Mouse (Mus musculus) embryonic facial prominence, embryonic 14.5 days (tissue): Measurements from ENCODE around the gene Sh3bgrl3. TPM values are rescaled to one million over a fixed set of nuclear protein-coding genes. Genes with fewer than 3 reads are reported as not detected.

Experiments
- ATAC-seq: fragments of 200-750 bp; cut with Nextera tagmentation; 2 replicates; pipeline ENCODE4 v1.8.0; 2017; ENCODE audit warnings: low read depth, moderate number of reproducible peaks, moderate TSS enrichment
- DNase-seq: peaks from one replicate; pipeline ENCODE4 v3.0.0-alpha.2; 2015; ENCODE audit warnings: low spot score
- H3K27ac ChIP-seq: fragments of 300-500 bp; sonication (generic); replicated peaks from 2 replicates; pipeline ENCODE4 v1.5.1; 2014; ENCODE audit warnings: low read depth, mild to moderate bottlenecking, low read length, moderate library complexity
- H3K27me3 ChIP-seq: fragments of 300-500 bp; sonication (generic); replicated peaks from 2 replicates; pipeline ENCODE4 v1.6.1; 2014; ENCODE audit warnings: low read length; ENCODE audit not compliant: control insufficient read depth, insufficient read depth
- H3K36me3 ChIP-seq: fragments of 300-500 bp; sonication (generic); 2 replicates; pipeline ENCODE4 v1.6.1; 2014; ENCODE audit warnings: low read length, mixed read lengths; ENCODE audit not compliant: control insufficient read depth, insufficient read depth
- H3K4me1 ChIP-seq: fragments of 300-500 bp; sonication (generic); 2 replicates; pipeline ENCODE4 v1.6.1; 2014; ENCODE audit warnings: antibody characterized with exemption, low read length; ENCODE audit not compliant: control insufficient read depth, insufficient read depth
- H3K4me2 ChIP-seq: fragments of 300-500 bp; sonication (generic); 2 replicates; pipeline ENCODE4 v1.6.1; 2014; ENCODE audit warnings: low read depth, mild to moderate bottlenecking, low read length, moderate library complexity, mixed read lengths
- H3K4me3 ChIP-seq: fragments of 300-500 bp; sonication (generic); 2 replicates; pipeline ENCODE4 v1.5.1; 2014; ENCODE audit warnings: low read depth, mild to moderate bottlenecking, low read length
- H3K9ac ChIP-seq: fragments of 300-500 bp; sonication (generic); 2 replicates; pipeline ENCODE4 v1.6.1; 2014; ENCODE audit warnings: low read depth, mild to moderate bottlenecking, low read length, moderate library complexity, mixed read lengths
- H3K9me3 ChIP-seq: fragments of 300-500 bp; sonication (generic); 2 replicates; pipeline ENCODE4 v1.6.1; 2016; ENCODE audit warnings: low read length; ENCODE audit not compliant: control insufficient read depth
- WGBS: fragments of 180-500 bp; shearing (Covaris S2); extraction: QIAGEN DNeasy Blood & Tissue Kit; methylation state at CpG from one replicate; pipeline ENCODE4 v1.1.7; 2014; 5-methylcytosine and 5-hydroxymethylcytosine counted together
- polyA plus RNA-seq: library from polyadenylated mRNA; unstranded; fragments of >200 nt; fragmentation: Nextera tagmentation; extraction: Ambion mirVana; gene quantifications from 2 replicates; pipeline ENCODE4 v1.2.1, GENCODE M21; 2014

Gene Sh3bgrl3
- polyA plus RNA-seq, 1 experiment from 2014 or later, result 445 TPM

GRCm38 (mm10) chr4:134119644-134120043 is 8.9 kb downstream of the Sh3bgrl3 start:
- Histone ChIP-seq H3K9me3 (no peaks in the 10 kb centered on the region), H3K27ac (no peak overlapping the region), H3K27me3 (no peaks in the 10 kb centered on the region), H3K4me3 (no peak overlapping the region), H3K4me1 (no peaks in the 10 kb centered on the region), H3K36me3 (no peaks in the 10 kb centered on the region), H3K9ac (no peak overlapping the region), H3K4me2 (no peak overlapping the region)
- 64% methylated on average over 9 of the region's 9 CpGs for WGBS
- DNase-seq (no peak), ATAC-seq (no peak)

GRCm38 (mm10) chr4:134119042-134119441 is 9.5 kb downstream of the Sh3bgrl3 start:
- Histone ChIP-seq H3K4me3 (no peak overlapping the region), H3K9ac (no peak overlapping the region), H3K27me3 (no peaks in the 10 kb centered on the region), H3K4me1 (no peaks in the 10 kb centered on the region), H3K36me3 (no peaks in the 10 kb centered on the region), H3K27ac (no peak overlapping the region), H3K9me3 (no peaks in the 10 kb centered on the region), H3K4me2 (no peak overlapping the region)
- ATAC-seq (no peak), DNase-seq (no peak)
- 49% methylated on average over 5 of the region's 5 CpGs for WGBS

DNA sequence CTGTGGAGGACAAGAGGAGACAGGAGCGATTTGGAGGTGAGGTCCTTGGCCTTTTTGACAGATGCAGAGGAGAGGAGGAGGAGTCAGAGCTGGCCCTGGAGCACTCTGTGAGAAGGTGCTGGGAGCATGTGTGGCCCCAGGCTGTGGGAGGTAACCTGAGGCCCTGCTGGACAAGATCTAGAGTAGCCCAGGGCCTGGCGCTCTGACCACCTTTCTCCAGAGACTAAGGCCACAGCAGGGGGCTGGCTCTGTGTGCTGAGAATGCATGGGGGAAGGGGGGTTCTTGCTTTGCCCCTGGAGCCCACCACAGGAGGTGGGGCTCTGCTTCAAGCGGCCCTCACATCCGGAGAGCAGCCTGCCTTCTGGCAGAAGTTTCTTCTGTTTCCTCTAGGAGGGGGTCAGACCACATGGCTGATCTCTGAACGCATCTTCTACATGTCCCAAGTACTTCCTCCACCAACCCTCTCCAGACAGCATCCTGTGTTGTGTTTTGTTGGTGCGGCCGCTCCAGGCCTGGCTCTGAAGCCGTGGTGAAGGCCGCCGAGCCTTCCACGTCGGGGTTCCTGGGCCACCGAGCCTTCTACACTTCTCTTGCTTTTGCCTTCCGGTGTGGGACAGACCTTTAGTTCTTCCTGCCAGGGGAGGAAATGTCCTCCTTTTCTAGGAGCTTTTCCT is 10.3 kb downstream of the Sh3bgrl3 start:
- no peak overlapping the region for H3K9ac ChIP-seq
- H3K4me2 ChIP-seq, result no peak overlapping the region
- DNase-seq (no peak), ATAC-seq (no peak)
- no peak overlapping the region for H3K27ac ChIP-seq
- 66% methylated on average over 14 of the region's 14 CpGs for WGBS
- H3K9me3 ChIP-seq, result no peaks in the 10 kb centered on the region
- no peaks in the 10 kb centered on the region for H3K36me3 ChIP-seq
- no peaks in the 10 kb centered on the region for H3K27me3 ChIP-seq
- no peaks in the 10 kb centered on the region for H3K4me1 ChIP-seq
- H3K4me3 ChIP-seq, result no peak overlapping the region

DNA sequence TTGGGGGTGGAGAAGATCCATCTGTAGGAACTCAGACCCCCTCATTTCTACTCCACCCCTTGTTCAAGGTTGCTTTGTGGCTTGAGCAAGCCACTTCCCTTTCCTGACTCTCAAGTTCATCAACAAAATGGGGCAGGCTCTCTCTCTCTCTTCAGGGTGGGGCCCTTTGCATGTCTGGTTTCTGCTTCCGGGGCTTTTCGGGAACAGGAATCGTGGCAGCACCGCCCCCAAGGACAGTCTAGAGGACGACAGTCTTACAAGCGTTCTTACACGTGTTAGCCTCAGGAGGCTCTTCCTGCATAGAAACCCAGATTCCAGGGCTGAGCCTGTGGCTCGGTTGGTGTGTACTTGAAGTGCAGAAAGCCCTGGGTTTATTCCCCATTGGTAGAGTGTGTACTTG is 11.6 kb downstream of the Sh3bgrl3 start:
- H3K27ac ChIP-seq, result no peak overlapping the region
- no peaks in the 10 kb centered on the region for H3K27me3 ChIP-seq
- 71% methylated on average over 8 of the region's 8 CpGs for WGBS
- H3K36me3 ChIP-seq, result no peaks in the 10 kb centered on the region
- no peak overlapping the region for H3K4me2 ChIP-seq
- no peak overlapping the region for H3K9ac ChIP-seq
- no peaks in the 10 kb centered on the region for H3K4me1 ChIP-seq
- peak; percentile 16 for DNase-seq
- H3K4me3 ChIP-seq, result no peak overlapping the region
- H3K9me3 ChIP-seq, result no peaks in the 10 kb centered on the region
- ATAC-seq, result no peak

GRCm38 (mm10) chr4:134116501-134116900 is 12.1 kb downstream of the Sh3bgrl3 start:
- Histone ChIP-seq H3K36me3 (no peaks in the 10 kb centered on the region), H3K4me3 (no peak overlapping the region), H3K9ac (no peak overlapping the region), H3K27me3 (no peaks in the 10 kb centered on the region), H3K27ac (no peak overlapping the region), H3K4me2 (no peak overlapping the region), H3K4me1 (no peaks in the 10 kb centered on the region), H3K9me3 (no peaks in the 10 kb centered on the region)
- ATAC-seq, result no peak
- no peak for DNase-seq
- 85% methylated on average over 2 of the region's 2 CpGs for WGBS

- Histone ChIP-seq H3K9me3 (no peaks in the 10 kb centered on the region), H3K27me3 (no peaks in the 10 kb centered on the region), H3K4me2 (no peak overlapping the region), H3K9ac (no peak overlapping the region), H3K4me1 (no peaks in the 10 kb centered on the region), H3K36me3 (no peaks in the 10 kb centered on the region), H3K4me3 (no peak overlapping the region), H3K27ac (no peak overlapping the region)
- 78% methylated on average over 14 of the region's 16 CpGs for WGBS
- DNase-seq (no peak), ATAC-seq (no peak)
Observed at GRCm38 (mm10) chr4:134115215-134116144, 13.1 kb downstream of the Sh3bgrl3 start.

- Histone ChIP-seq H3K4me3 (no peak overlapping the region), H3K36me3 (no peaks in the 10 kb centered on the region), H3K27me3 (no peaks in the 10 kb centered on the region), H3K9me3 (no peaks in the 10 kb centered on the region), H3K9ac (no peak overlapping the region), H3K4me2 (no peak overlapping the region), H3K4me1 (no peaks in the 10 kb centered on the region), H3K27ac (no peak overlapping the region)
- WGBS, result 91% methylated on average over 4 of the region's 4 CpGs
- DNase-seq (no peak), ATAC-seq (no peak)
Observed at GRCm38 (mm10) chr4:134114038-134114437, 14.6 kb downstream of the Sh3bgrl3 start.

- DNase-seq (peak; percentile 20), ATAC-seq (no peak)
- Histone ChIP-seq H3K9ac (no peak overlapping the region), H3K4me3 (no peak overlapping the region), H3K9me3 (no peaks in the 10 kb centered on the region), H3K27ac (no peak overlapping the region), H3K27me3 (no peaks in the 10 kb centered on the region), H3K36me3 (no peaks in the 10 kb centered on the region), H3K4me1 (no peaks in the 10 kb centered on the region), H3K4me2 (no peak overlapping the region)
- 48% methylated on average over 10 of the region's 10 CpGs for WGBS
Observed at GRCm38 (mm10) chr4:134113356-134113994, 15.1 kb downstream of the Sh3bgrl3 start.
